Mouse (Mus musculus) ES-E14 (cell line): ENCODE measurements around the gene Pik3r2. TPM values are rescaled to one million over a fixed set of nuclear protein-coding genes. Genes with fewer than 3 reads are reported as not detected.

Experiments used
- DNase-seq: peaks from one replicate; pipeline ENCODE4 v3.0.0-alpha.2; 2013; ENCODE audit warnings: low read depth, low spot score
- H3K27ac ChIP-seq: 2 replicates; pipeline ENCODE4 v1.5.1; 2012; ENCODE audit warnings: low read depth, mild to moderate bottlenecking, low read length, moderate library complexity, mixed read lengths; ENCODE audit not compliant: poor library complexity, insufficient read depth, severe bottlenecking
- H3K36me3 ChIP-seq: 2 replicates; pipeline ENCODE4 v1.6.1; 2012; ENCODE audit warnings: mild to moderate bottlenecking, low read length, moderate library complexity, mixed read lengths; ENCODE audit not compliant: control insufficient read depth, poor library complexity, insufficient read depth, severe bottlenecking
- H3K4me1 ChIP-seq, 2 experiments: fragments of 150-350 bp in 1 of 2; sonication (generic) in 1 of 2; 2 replicates each; pipeline ENCODE4 v1.6.1; 2012; ENCODE audit warnings: low read length in 2 of 2, mild to moderate bottlenecking in 1 of 2, mixed read lengths in 1 of 2; ENCODE audit not compliant: control insufficient read depth in 2 of 2, insufficient read depth in 2 of 2, poor library complexity in 1 of 2
- H3K4me3 ChIP-seq, 2 experiments: fragments of 150-350 bp in 1 of 2; sonication (generic) in 1 of 2; 2 replicates each; pipeline ENCODE4 v1.5.1; 2012; ENCODE audit warnings: low read length in 2 of 2, low read depth in 1 of 2, mild to moderate bottlenecking in 1 of 2, mixed read lengths in 1 of 2; ENCODE audit not compliant: insufficient read depth in 1 of 2, poor library complexity in 1 of 2, severe bottlenecking in 1 of 2
- H3K9ac ChIP-seq: 2 replicates; pipeline ENCODE4 v1.6.1; 2012; ENCODE audit warnings: low read depth, mild to moderate bottlenecking, low read length, mixed read lengths; ENCODE audit not compliant: poor library complexity, insufficient read depth, severe bottlenecking
- H3K9me3 ChIP-seq: fragments of 150-350 bp; sonication (generic); 2 replicates; pipeline ENCODE4 v1.6.1; 2012; ENCODE audit warnings: low read depth, mild to moderate bottlenecking, low read length; ENCODE audit not compliant: control insufficient read depth, insufficient read depth
- CHD2 ChIP-seq: IDR thresholded peaks from 2 replicates; pipeline ENCODE4 v1.6.1; 2014; ENCODE audit warnings: mild to moderate bottlenecking, low read depth, low read length, inconsistent platforms
- HCFC1 ChIP-seq: IDR thresholded peaks from 2 replicates; pipeline ENCODE4 v1.6.1; 2012; ENCODE audit warnings: low read length, inconsistent platforms, borderline replicate concordance; ENCODE audit not compliant: insufficient read depth
- MAFK ChIP-seq: IDR thresholded peaks from 2 replicates; pipeline ENCODE4 v1.6.1; 2014; ENCODE audit warnings: mild to moderate bottlenecking, low read depth, low read length, inconsistent platforms; ENCODE audit not compliant: insufficient read depth
- ZC3H11A ChIP-seq: IDR thresholded peaks from 2 replicates; pipeline ENCODE4 v1.6.1; 2012; ENCODE audit warnings: low read depth, mild to moderate bottlenecking, inconsistent platforms, low read length, borderline replicate concordance
- ZNF384 ChIP-seq: IDR thresholded peaks from 2 replicates; pipeline ENCODE4 v1.6.1; 2012; ENCODE audit warnings: low read depth, low read length, inconsistent platforms
- in situ Hi-C, 2 experiments: fragments of 600-800 bp; cut with MboI; formaldehyde crosslinking; loops; one replicate each; pipeline ENCODE4 v1.15.1; 2025; ENCODE audit warnings: low sequenced_read_pairs in 2 of 2, inconsistent platforms in 1 of 2; ENCODE audit not compliant: unreplicated experiment in 2 of 2
- total RNA-seq: library from RNA; depleted of rRNA; stranded (reverse); fragments of 300-350 nt; gene quantifications from 2 replicates; pipeline ENCODE4 v1.2.3, GENCODE M21; 2012

Pik3r2 gene
- total RNA-seq, 1 experiment: 52.7 TPM

- H3K9me3 ChIP-seq: no peaks in the 10 kb centered on the region
- DNase-seq: no peak
- in situ Hi-C loops: no loop called here
- no peak overlapping the region for H3K9ac ChIP-seq
- no peaks in the 10 kb centered on the region for H3K36me3 ChIP-seq
- no peak overlapping the region for H3K27ac ChIP-seq
- H3K4me1 ChIP-seq: peaks cover 2 to 15% of the 10 kb centered on the region in 2 experiments; a peak in 2 of 4 replicates
- H3K4me3 ChIP-seq: no peak overlapping the region
- TF ChIP-seq CHD2 (no peak), MAFK (no peak), ZC3H11A (no peak), HCFC1 (no peak), ZNF384 (no peak)
Observed at GRCm38 (mm10) chr8:70747211-70747890, 29.2 kb downstream of the Pik3r2 start.

GRCm38 (mm10) chr8:70746676-70747075 lies 29.8 kb downstream of the Pik3r2 start:
- H3K9ac ChIP-seq: no peak overlapping the region
- H3K36me3 ChIP-seq: no peaks in the 10 kb centered on the region
- DNase-seq: no peak
- no peak overlapping the region for H3K27ac ChIP-seq
- TF ChIP-seq MAFK (no peak), CHD2 (no peak), HCFC1 (no peak), ZC3H11A (no peak), ZNF384 (no peak)
- H3K9me3 ChIP-seq: no peaks in the 10 kb centered on the region
- no peak overlapping the region for H3K4me3 ChIP-seq
- in situ Hi-C loops: no loop called here
- H3K4me1 ChIP-seq: peaks cover 2 to 13% of the 10 kb centered on the region in 2 experiments; a peak in 2 of 4 replicates

- Histone ChIP-seq H3K27ac (no peak overlapping the region), H3K36me3 (no peaks in the 10 kb centered on the region), H3K4me3 (no peak overlapping the region), H3K4me1 (peaks cover 2 to 13% of the 10 kb centered on the region in 2 experiments; a peak in 2 of 4 replicates), H3K9ac (no peak overlapping the region), H3K9me3 (no peaks in the 10 kb centered on the region)
- no peak for DNase-seq
- TF ChIP-seq HCFC1 (no peak), ZNF384 (no peak), MAFK (no peak), CHD2 (no peak), ZC3H11A (no peak)
- in situ Hi-C loops: no loop called here
Observed at GRCm38 (mm10) chr8:70745691-70746220, 30.8 kb downstream of the Pik3r2 start.

GRCm38 (mm10) chr8:70744806-70745205 lies 31.7 kb downstream of the Pik3r2 start:
- no peak overlapping the region for H3K27ac ChIP-seq
- DNase-seq: no peak

More at GRCm38 (mm10) chr8:70744806-70745205, 31.7 kb downstream of the Pik3r2 start:
- Histone ChIP-seq H3K36me3 (no peaks in the 10 kb centered on the region), H3K9me3 (no peaks in the 10 kb centered on the region), H3K9ac (no peak overlapping the region), H3K4me3 (no peak overlapping the region), H3K4me1 (peaks cover 2 to 13% of the 10 kb centered on the region in 2 experiments; a peak in 2 of 4 replicates)
- TF ChIP-seq MAFK: no peak
- in situ Hi-C loops: no loop called here
